Mouse (Mus musculus): ENCODE data around the gene Rfx6. TPM values are rescaled to one million over a fixed set of nuclear protein-coding genes. Genes with fewer than 3 reads are reported as not detected.

Gene Rfx6
- polyA plus RNA-seq, 1 experiment = not detected

DNA sequence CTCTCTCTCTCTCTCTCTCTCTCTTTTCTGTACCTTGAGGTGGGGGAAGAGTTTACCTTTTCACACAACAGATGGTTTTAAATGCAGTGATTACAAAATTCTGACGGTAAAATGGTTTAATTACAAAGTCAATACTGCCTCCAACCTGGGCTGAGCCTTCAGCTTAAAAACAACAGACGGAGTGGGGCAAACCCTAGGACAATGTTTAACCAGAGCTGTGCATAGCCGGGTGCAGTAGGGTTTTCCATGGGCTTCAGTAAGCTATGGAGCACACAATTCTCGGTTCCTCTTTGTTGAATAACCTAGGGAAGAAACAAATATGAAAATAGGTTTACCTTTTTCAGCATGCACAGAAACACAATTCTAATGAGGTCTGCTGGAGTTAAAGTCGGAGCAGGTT lies 90.9 kb downstream of the Rfx6 start:
- no peaks in the 10 kb centered on the region for H3K79me3 ChIP-seq (ENCODE audit: low read depth)

GRCm38 (mm10) chr10:51769252-51769651 lies 91.7 kb downstream of the Rfx6 start:
- Histone ChIP-seq H3K36me3 (ENCODE audit: control insufficient read depth, insufficient read depth) (no peaks in the 10 kb centered on the region), H3K79me2 (ENCODE audit: control insufficient read depth, insufficient read depth) (no peaks in the 10 kb centered on the region), H3K4me3 (ENCODE audit: insufficient read depth, poor library complexity, severe bottlenecking) (no peak overlapping the region), H3ac (ENCODE audit: control insufficient read depth, insufficient read length, low read depth) (no peak overlapping the region), H3K27me3 (ENCODE audit: control insufficient read depth, insufficient read depth, insufficient read length) (peaks cover 3% of the 10 kb centered on the region), H3K79me3 (ENCODE audit: low read depth) (no peaks in the 10 kb centered on the region)
- TF ChIP-seq CEBPB (IDR thresholded peaks at IDR 0.05; ENCODE audit: low read depth) = no peak
- TF ChIP-seq CTCF (IDR thresholded peaks at IDR 0.05; ENCODE audit: control insufficient read depth, insufficient read depth, insufficient read length) = no peak
- TF ChIP-seq USF1 (IDR thresholded peaks at IDR 0.05; ENCODE audit: low read depth) = no peak
- no peak for TF ChIP-seq MAX (IDR thresholded peaks at IDR 0.05)
- no peak for TF ChIP-seq MYOD1 (IDR thresholded peaks at IDR 0.05; ENCODE audit: control insufficient read depth, insufficient read length, low read depth)

More for the DNA sequence above, 90.9 kb downstream of the Rfx6 start:
- H3K36me3 ChIP-seq (ENCODE audit: control insufficient read depth, insufficient read depth) = no peaks in the 10 kb centered on the region
- no peak for TF ChIP-seq MAX (IDR thresholded peaks at IDR 0.05)
- no peak for TF ChIP-seq MYOG (IDR thresholded peaks at IDR 0.05; ENCODE audit: control insufficient read depth, extremely low read depth, insufficient read length)
- TF ChIP-seq FOSL1 (IDR thresholded peaks at IDR 0.05; ENCODE audit: insufficient read depth, low read length, poor library complexity, severe bottlenecking) = no peak
- TF ChIP-seq CEBPB (IDR thresholded peaks at IDR 0.05; ENCODE audit: low read depth) = no peak
- TF ChIP-seq USF1 (IDR thresholded peaks at IDR 0.05; ENCODE audit: low read depth) = no peak
- TF ChIP-seq CTCF (IDR thresholded peaks at IDR 0.05; ENCODE audit: control insufficient read depth, insufficient read depth, insufficient read length) = no peak
- no peak for TF ChIP-seq MYOD1 (IDR thresholded peaks at IDR 0.05; ENCODE audit: control insufficient read depth, insufficient read length, low read depth)
- H3K4me3 ChIP-seq (ENCODE audit: insufficient read depth, poor library complexity, severe bottlenecking) = no peak overlapping the region
- H3ac ChIP-seq (ENCODE audit: control insufficient read depth, insufficient read length, low read depth) = no peak overlapping the region
- H3K27me3 ChIP-seq (ENCODE audit: control insufficient read depth, insufficient read depth, insufficient read length) = peaks cover 3% of the 10 kb centered on the region
- H3K79me2 ChIP-seq (ENCODE audit: control insufficient read depth, insufficient read depth) = no peaks in the 10 kb centered on the region

- Histone ChIP-seq H3ac (ENCODE audit: control insufficient read depth, insufficient read length, low read depth) (no peak overlapping the region), H3K36me3 (ENCODE audit: control insufficient read depth, insufficient read depth) (no peaks in the 10 kb centered on the region), H3K79me3 (ENCODE audit: low read depth) (no peaks in the 10 kb centered on the region), H3K79me2 (ENCODE audit: control insufficient read depth, insufficient read depth) (no peaks in the 10 kb centered on the region), H3K27me3 (ENCODE audit: control insufficient read depth, insufficient read depth, insufficient read length) (no peaks in the 10 kb centered on the region), H3K4me3 (ENCODE audit: insufficient read depth, poor library complexity, severe bottlenecking) (no peak overlapping the region)
- no peak for TF ChIP-seq CEBPB (IDR thresholded peaks at IDR 0.05; ENCODE audit: low read depth)
- no peak for TF ChIP-seq MYOD1 (IDR thresholded peaks at IDR 0.05; ENCODE audit: control insufficient read depth, insufficient read length, low read depth)
- no peak for TF ChIP-seq FOSL1 (IDR thresholded peaks at IDR 0.05; ENCODE audit: insufficient read depth, low read length, poor library complexity, severe bottlenecking)
- TF ChIP-seq CTCF (IDR thresholded peaks at IDR 0.05; ENCODE audit: control insufficient read depth, insufficient read depth, insufficient read length) = no peak
- no peak for TF ChIP-seq USF1 (IDR thresholded peaks at IDR 0.05; ENCODE audit: low read depth)
- no peak for TF ChIP-seq MYOG (IDR thresholded peaks at IDR 0.05; ENCODE audit: control insufficient read depth, extremely low read depth, insufficient read length)
These were observed 102.1 kb downstream of the Rfx6 start for GRCm38 (mm10) chr10:51779648-51780047.

Other genes with a start within 250 kb of the Rfx6 start
- not detected for gene Gm49339, start 197.1 kb upstream of the Rfx6 start, polyA plus RNA-seq (2012; fragmentation: generic; extraction: Trizol)
- not detected for gene Lilr4b, start 197.1 kb upstream of the Rfx6 start, polyA plus RNA-seq (2012; fragmentation: generic; extraction: Trizol)
- 0.06 TPM for gene Lilrb4a, start 186.8 kb upstream of the Rfx6 start, polyA plus RNA-seq (2012; fragmentation: generic; extraction: Trizol)
- gene Fam162b, start 87.2 kb upstream of the Rfx6 start, polyA plus RNA-seq (2012; fragmentation: generic; extraction: Trizol) = not detected
- not detected for gene Gprc6a, start 46.3 kb upstream of the Rfx6 start, polyA plus RNA-seq (2012; fragmentation: generic; extraction: Trizol)

Data from C2C12 (cell line).